20 mouse cellular contexts compared by ENCODE assay signal in genomic region chr7:132426069-132426468, GRCm38 (mm10).
A peak's percentile ranks its signal among the peaks of the same experiment; 100 is the strongest.
DNase-seq lines count a peak whose midpoint lies in the region; ATAC-seq lines count a peak whose summit lies in the region.
"Had no signal": no experiment of that assay in that cellular context is flagged by ENCODE, and none has a peak within 500 bp of the region (broad histone marks: within the 10 kb centered on the region; RNA-seq: fewer than 3 reads in every experiment).

No protein-coding gene starts in this region.

- no peak overlapping the region for H3K4me2 ChIP-seq in intestine, embryonic 16.5 days (ENCODE audit: low read depth, low read length)
- no peak overlapping the region for H3K4me2 ChIP-seq in neural tube, embryonic 15.5 days
- H3K4me2 ChIP-seq: forebrain, embryonic 13.5 days; heart, embryonic 15.5 days; limb, embryonic 12.5 days; liver, embryonic 11.5 days; midbrain, embryonic 12.5 days had no signal

- intact Hi-C loops in heart, postnatal 14 days (cut with DNase I) = no loop called here

- no peak overlapping the region for H3K4me3 ChIP-seq in heart, embryonic 10.5 days
- H3K4me3 ChIP-seq in intestine, embryonic 16.5 days (ENCODE audit: low read length) = no peak overlapping the region
- no peak overlapping the region for H3K4me3 ChIP-seq in neural tube, embryonic 15.5 days (replicated peaks)
- H3K4me3 ChIP-seq: forebrain, embryonic 13.5 days; heart, embryonic 15.5 days; layer of hippocampus, adult 2 months; limb, embryonic 12.5 days; midbrain, embryonic 12.5 days had no signal

- H3K9ac ChIP-seq in intestine, embryonic 16.5 days (ENCODE audit: low read depth, low read length) = no peak overlapping the region
- H3K9ac ChIP-seq in neural tube, embryonic 15.5 days (replicated peaks) = no peak overlapping the region
- H3K9ac ChIP-seq: forebrain, embryonic 13.5 days; heart, embryonic 15.5 days; limb, embryonic 12.5 days; liver, postnatal 0 days; midbrain, embryonic 12.5 days had no signal

- no peak for DNase-seq in heart, embryonic 10.5 days (ENCODE audit: low spot score)
- DNase-seq in heart, postnatal 14 days = no peak
- DNase-seq in kidney, adult 9 months = peak; percentile 28
- no peak for DNase-seq in kidney, postnatal 4 days
- DNase-seq: adrenal gland, postnatal 10 days; cerebellum, adult 2 months; heart, postnatal 4 days; layer of hippocampus, postnatal 36 days; liver, postnatal 0 days; thymus, adult 18-20 months; thymus, postnatal 36 days had no signal

- peak; percentile 67; the same call in 1 of the 2 replicates for ATAC-seq in intestine, embryonic 16.5 days
- 0 out of 2 replicates have a peak, but pooled peaks have one; percentile 21 for ATAC-seq in neural tube, embryonic 15.5 days (ENCODE audit: low FRiP score)
- no peak for ATAC-seq in CD4-positive, CD25-positive, alpha-beta regulatory T cell, adult 4 months
- ATAC-seq: forebrain, embryonic 13.5 days; liver, postnatal 0 days had no signal

- no peaks in the 10 kb centered on the region for H3K36me3 ChIP-seq in heart, embryonic 10.5 days
- no peaks in the 10 kb centered on the region for H3K36me3 ChIP-seq in intestine, embryonic 16.5 days (ENCODE audit: control insufficient read depth, insufficient read depth, low read length)
- H3K36me3 ChIP-seq in neural tube, embryonic 15.5 days = no peaks in the 10 kb centered on the region
- H3K36me3 ChIP-seq: heart, embryonic 15.5 days; limb, embryonic 12.5 days; midbrain, embryonic 12.5 days had no signal

- peak overlapping the region; percentile 33; the same call in 1 of the 2 replicates for H3K27ac ChIP-seq in heart, embryonic 10.5 days
- H3K27ac ChIP-seq in intestine, embryonic 16.5 days (ENCODE audit: low read length) = no peak overlapping the region
- no peak overlapping the region for H3K27ac ChIP-seq in neural tube, embryonic 15.5 days (replicated peaks)
- H3K27ac ChIP-seq: forebrain, embryonic 13.5 days; heart, embryonic 15.5 days; layer of hippocampus, adult 2 months; limb, embryonic 12.5 days had no signal

- no peaks in the 10 kb centered on the region for H3K27me3 ChIP-seq in heart, embryonic 10.5 days (ENCODE audit: insufficient read depth, poor library complexity, severe bottlenecking)
- H3K27me3 ChIP-seq in intestine, embryonic 16.5 days (replicated peaks; ENCODE audit: control insufficient read depth, insufficient read depth, low read length) = no peaks in the 10 kb centered on the region
- H3K27me3 ChIP-seq in neural tube, embryonic 15.5 days (replicated peaks) = no peaks in the 10 kb centered on the region
- H3K27me3 ChIP-seq: forebrain, embryonic 13.5 days; heart, embryonic 15.5 days; limb, embryonic 12.5 days; midbrain, embryonic 12.5 days had no signal

- H3K9me3 ChIP-seq in heart, embryonic 10.5 days = no peaks in the 10 kb centered on the region
- no peaks in the 10 kb centered on the region for H3K9me3 ChIP-seq in intestine, embryonic 16.5 days (ENCODE audit: control insufficient read depth, low read length)
- H3K9me3 ChIP-seq in neural tube, embryonic 15.5 days (replicated peaks) = no peaks in the 10 kb centered on the region
- H3K9me3 ChIP-seq: forebrain, embryonic 13.5 days; heart, embryonic 15.5 days; limb, embryonic 12.5 days had no signal

- WGBS in heart, embryonic 10.5 days = 65% methylated on average over 5 of the region's 5 CpGs
- 60% methylated on average over 5 of the region's 5 CpGs for WGBS in intestine, embryonic 16.5 days
- WGBS in neural tube, embryonic 15.5 days = 26% methylated on average over 5 of the region's 5 CpGs

- H3K4me1 ChIP-seq in heart, embryonic 10.5 days = peaks cover 13% of the 10 kb centered on the region
- no peaks in the 10 kb centered on the region for H3K4me1 ChIP-seq in intestine, embryonic 16.5 days (ENCODE audit: control insufficient read depth, insufficient read depth, low read length)
- peaks cover 15% of the 10 kb centered on the region for H3K4me1 ChIP-seq in neural tube, embryonic 15.5 days
- H3K4me1 ChIP-seq: limb, embryonic 12.5 days had no signal
